Mouse (Mus musculus) adrenal gland, adult (tissue): Measurements from ENCODE around the gene Nadsyn1.

Source experiments
- DNase-seq, 2 experiments: peaks; one replicate each; pipeline ENCODE4 v3.0.0; 2022 to 2023; ENCODE audit warnings: low spot score in 1 of 2; ENCODE audit not compliant: inconsistent age in 2 of 2

The Nadsyn1 gene

GRCm38 (mm10) chr7:143756125-143757026 lies 66.3 kb downstream of the Nadsyn1 start, which contains the start of gene Osbpl5:
Gene Osbpl5, minus strand, starts transcription at chr7:143756985.
- peak; percentile 7 to 38 for DNase-seq

- peak; percentile 10 to 66 for DNase-seq
Observed at GRCm38 (mm10) chr7:143755357-143756124, 67.1 kb downstream of the Nadsyn1 start.

GRCm38 (mm10) chr7:143753990-143754715 lies 68.5 kb downstream of the Nadsyn1 start:
- DNase-seq, result peak; percentile 50 to 85

- DNase-seq, result peak in 1 of 2 experiments; percentile 72
Observed at GRCm38 (mm10) chr7:143752606-143753005, 70.0 kb downstream of the Nadsyn1 start.

GRCm38 (mm10) chr7:143752056-143752455 lies 70.6 kb downstream of the Nadsyn1 start:
- DNase-seq, result peak in 1 of 2 experiments; percentile 73

- peak in 1 of 2 experiments; percentile 63 for DNase-seq
Observed at GRCm38 (mm10) chr7:143751380-143751779, 71.3 kb downstream of the Nadsyn1 start.

GRCm38 (mm10) chr7:143749045-143749444 lies 73.6 kb downstream of the Nadsyn1 start:
- no peak for DNase-seq

- peak; percentile 86 to 95 for DNase-seq
Observed at GRCm38 (mm10) chr7:143748041-143748868, 74.4 kb downstream of the Nadsyn1 start.
